Mouse (Mus musculus) ES-Bruce4 (cell line): ENCODE measurements around the gene Map3k19.

Source experiments
- CTCF ChIP-seq: IDR thresholded peaks from one replicate; pipeline ENCODE4 v1.8.1; 2011; ENCODE audit warnings: low read depth, low read length
- EP300 ChIP-seq: IDR thresholded peaks from 2 replicates; pipeline ENCODE4 v1.6.1; 2011; ENCODE audit warnings: low read depth, low read length; ENCODE audit not compliant: insufficient read depth
- POLR2A ChIP-seq: IDR thresholded peaks from one replicate; pipeline ENCODE4 v1.8.1; 2011; ENCODE audit warnings: low read length; ENCODE audit not compliant: insufficient read depth

- TF ChIP-seq EP300 (no peak), CTCF (no peak), POLR2A (no peak)
These were observed 9.4 kb downstream of the Map3k19 start for GRCm38 (mm10) chr1:127845472-127845871.
